Mouse (Mus musculus) kidney, adult 18-20 months (tissue): Measurements from ENCODE around the gene Dysf.

Experiments
- DNase-seq: peaks from one replicate; pipeline ENCODE4 v3.0.0; 2021

Gene Dysf

DNA sequence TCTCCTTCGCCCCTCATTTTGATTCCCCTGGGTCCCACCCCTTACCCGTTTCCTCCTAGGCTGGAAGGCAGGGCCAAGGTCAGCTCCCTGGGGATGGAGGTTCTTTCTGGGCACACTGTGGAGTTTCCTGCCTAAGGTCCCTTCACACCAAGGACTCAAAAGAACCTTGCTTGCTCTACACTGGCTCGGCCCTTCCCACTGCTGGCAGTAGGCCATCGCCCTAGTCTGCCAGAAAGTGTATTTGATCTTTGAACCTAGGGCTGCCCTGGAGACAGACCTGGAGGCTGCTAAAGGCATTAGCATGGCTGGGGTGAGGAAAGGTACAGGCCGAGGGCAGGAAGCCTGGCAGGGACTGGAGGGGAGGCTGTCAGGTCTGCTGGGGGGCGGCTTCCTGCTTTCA, 225.4 kb downstream of the Dysf start:
- peak; percentile 92 for DNase-seq

DNA sequence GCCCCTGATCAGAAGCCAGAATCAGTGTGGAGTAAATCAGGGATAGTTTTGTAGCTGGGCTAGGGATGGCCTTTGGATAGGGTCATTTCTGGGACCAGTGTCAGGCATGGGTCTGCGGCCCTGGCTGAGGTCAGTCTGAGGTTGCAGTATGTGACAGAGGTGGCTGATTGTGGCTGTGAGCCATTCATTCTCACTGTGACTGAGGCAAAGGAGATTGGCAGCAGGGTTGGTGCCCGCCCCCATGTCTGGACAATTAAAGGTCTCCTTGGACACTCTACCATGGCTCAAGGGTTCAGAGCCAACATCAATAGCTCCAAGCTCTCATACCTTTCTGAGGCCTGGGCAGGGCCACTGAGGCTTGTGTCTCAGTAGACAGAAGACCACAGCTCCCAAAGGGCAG, 227.0 kb downstream of the Dysf start:
- DNase-seq: no peak

DNA sequence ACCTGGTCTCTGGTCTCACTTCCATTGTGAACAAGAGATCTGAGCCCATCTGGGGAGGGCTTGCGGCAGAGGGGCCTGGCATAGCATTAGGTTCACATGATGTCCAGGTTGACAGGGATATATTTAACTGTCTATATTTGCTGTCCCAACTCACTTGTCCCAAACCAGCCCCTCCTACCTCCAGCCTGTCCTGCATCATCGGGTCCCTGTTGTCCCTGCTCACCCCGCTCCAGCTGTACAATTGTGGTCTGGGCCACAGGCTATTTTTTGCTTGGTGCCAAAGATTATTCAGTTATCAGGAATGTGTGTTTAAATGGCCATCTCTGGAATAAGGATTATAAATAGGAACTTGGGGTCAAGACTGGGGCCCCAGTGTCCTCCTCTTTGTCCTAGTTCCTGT, 235.0 kb downstream of the Dysf start:
- no peak for DNase-seq

DNA sequence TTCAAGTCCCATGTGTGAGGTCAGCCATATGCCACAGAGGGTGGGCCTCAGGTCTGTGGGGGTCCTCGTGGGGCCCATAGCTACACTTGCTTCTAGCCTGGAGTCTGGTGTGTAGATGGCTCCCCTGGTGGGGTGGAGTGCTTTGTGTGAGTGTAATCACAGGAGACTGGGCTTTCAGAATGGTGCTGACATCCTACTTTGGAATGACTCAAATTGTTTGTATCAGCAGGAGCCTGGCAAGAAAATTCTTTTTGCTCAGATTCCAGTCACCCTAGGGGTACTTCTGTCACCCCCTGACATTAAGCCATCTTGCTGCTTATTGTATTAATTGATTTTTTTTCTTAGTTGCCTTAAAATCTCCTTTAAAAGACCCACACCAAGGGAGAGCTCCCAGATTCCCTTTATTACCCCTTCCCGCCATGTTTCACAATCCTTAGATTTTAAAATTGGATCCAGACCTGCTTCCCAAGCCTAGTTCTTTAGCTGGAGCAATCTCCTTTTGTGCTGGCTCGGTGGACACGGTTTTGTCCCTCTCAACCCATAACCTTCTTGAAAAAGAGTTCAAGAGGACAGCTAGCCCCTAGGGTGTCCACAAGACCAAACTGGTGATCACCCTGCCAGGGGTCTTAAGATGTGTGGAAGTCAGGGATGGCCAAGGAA, 237.8 kb downstream of the Dysf start:
- DNase-seq: no peak

DNA sequence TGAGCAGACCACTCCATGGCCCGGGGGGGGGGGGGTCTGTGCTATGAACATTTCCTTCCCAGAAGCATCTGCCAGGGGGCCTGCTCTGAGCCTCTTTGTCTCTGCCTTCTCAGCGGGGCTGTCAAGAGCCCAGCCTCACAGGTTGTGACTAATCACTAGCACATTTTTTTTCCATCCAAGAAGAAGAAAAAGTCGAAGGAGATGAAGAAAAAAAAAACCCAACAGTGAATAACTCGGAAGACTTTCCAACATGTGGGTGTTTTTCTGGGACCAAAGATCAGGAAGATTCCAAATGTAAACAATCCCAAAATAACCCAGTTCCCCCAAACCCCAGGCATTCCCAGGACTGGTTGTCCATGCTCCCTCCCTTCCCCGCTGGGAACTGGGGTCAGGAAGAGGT, 238.6 kb downstream of the Dysf start:
- DNase-seq: no peak
